Mouse (Mus musculus) ES-Bruce4 (cell line): ENCODE results near the gene Tstd1.

Source experiments
- CTCF ChIP-seq: IDR thresholded peaks from one replicate; pipeline ENCODE4 v1.8.1; 2011; ENCODE audit warnings: low read depth, low read length
- EP300 ChIP-seq: IDR thresholded peaks from 2 replicates; pipeline ENCODE4 v1.6.1; 2011; ENCODE audit warnings: low read depth, low read length; ENCODE audit not compliant: insufficient read depth
- POLR2A ChIP-seq: IDR thresholded peaks from one replicate; pipeline ENCODE4 v1.8.1; 2011; ENCODE audit warnings: low read length; ENCODE audit not compliant: insufficient read depth

GRCm38 (mm10) chr1:171419291-171419882, 715 bp downstream of the Tstd1 start:
- TF ChIP-seq CTCF, result no peak
- TF ChIP-seq EP300, result peak; percentile 78
- no peak for TF ChIP-seq POLR2A
